Mouse (Mus musculus) MEL (cell line): ENCODE data around the gene Tes. TPM values are rescaled to one million over a fixed set of nuclear protein-coding genes. Genes with fewer than 3 reads are reported as not detected.

Experiments
- DNase-seq: peaks from one replicate; pipeline ENCODE4 v3.0.0; 2011; ENCODE audit warnings: low read depth, low spot score
- H3K27ac ChIP-seq: 2 replicates; pipeline ENCODE4 v1.5.1; 2012; ENCODE audit warnings: low read depth, mild to moderate bottlenecking, control low read depth, low read length, moderate library complexity; ENCODE audit not compliant: control insufficient read depth
- H3K27me3 ChIP-seq, 2 experiments: fragments of 150-350 bp in 1 of 2; sonication (generic) in 1 of 2; 2 replicates each; pipeline ENCODE4 v1.6.1; 2012; ENCODE audit warnings: low read length in 2 of 2, mild to moderate bottlenecking in 2 of 2, improper control_type of control experiment in 1 of 2, moderate library complexity in 1 of 2; ENCODE audit not compliant: insufficient read depth in 2 of 2, control insufficient read depth in 1 of 2
- H3K36me3 ChIP-seq, 2 experiments: 2 replicates each; pipeline ENCODE4 v1.6.1; 2012 to 2014; ENCODE audit warnings: low read length in 2 of 2, improper control_type of control experiment in 1 of 2, inconsistent platforms in 1 of 2, mild to moderate bottlenecking in 1 of 2; ENCODE audit not compliant: insufficient read depth in 2 of 2, control insufficient read depth in 1 of 2
- H3K4me1 ChIP-seq, 2 experiments: fragments of 150-350 bp in 1 of 2; sonication (generic) in 1 of 2; 2 replicates each; pipeline ENCODE4 v1.6.1; 2012; ENCODE audit warnings: low read length in 2 of 2, improper control_type of control experiment in 1 of 2, mild to moderate bottlenecking in 1 of 2; ENCODE audit not compliant: insufficient read depth in 2 of 2, control insufficient read depth in 1 of 2
- H3K4me3 ChIP-seq, 2 experiments: fragments of 150-350 bp in 1 of 2; sonication (generic) in 1 of 2; 2 replicates each; pipeline ENCODE4 v1.5.1; 2012; ENCODE audit warnings: low read depth in 2 of 2, low read length in 2 of 2, mild to moderate bottlenecking in 2 of 2, moderate library complexity in 2 of 2, control low read depth in 1 of 2, improper control_type of control experiment in 1 of 2; ENCODE audit not compliant: control insufficient read depth in 1 of 2, insufficient read depth in 1 of 2
- H3K79me2 ChIP-seq: 2 replicates; pipeline ENCODE4 v1.6.1; 2012; ENCODE audit warnings: mild to moderate bottlenecking, low read length, moderate library complexity; ENCODE audit not compliant: control insufficient read depth, poor library complexity, insufficient read depth
- H3K9ac ChIP-seq: 2 replicates; pipeline ENCODE4 v1.6.1; 2012; ENCODE audit warnings: low read depth, mild to moderate bottlenecking, control low read depth, low read length, moderate library complexity; ENCODE audit not compliant: control insufficient read depth, poor library complexity, severe bottlenecking
- H3K9me3 ChIP-seq: fragments of 150-350 bp; sonication (generic); replicated peaks from 2 replicates; pipeline ENCODE4 v1.6.1; 2012; ENCODE audit warnings: mild to moderate bottlenecking, low read length, improper control_type of control experiment, moderate library complexity; ENCODE audit not compliant: insufficient read depth
- CHD1 ChIP-seq: IDR thresholded peaks from 2 replicates; pipeline ENCODE4 v1.6.1; 2012; ENCODE audit warnings: low read depth, mild to moderate bottlenecking, inconsistent platforms, low read length, improper control_type of control experiment
- CHD2 ChIP-seq: IDR thresholded peaks from 2 replicates; pipeline ENCODE4 v1.6.1; 2011; ENCODE audit warnings: low read length, improper control_type of control experiment
- E2F4 ChIP-seq: IDR thresholded peaks from 2 replicates; pipeline ENCODE4 v1.6.1; 2011; ENCODE audit warnings: low read depth, low read length, improper control_type of control experiment, borderline replicate concordance
- ETS1 ChIP-seq: IDR thresholded peaks from 2 replicates; pipeline ENCODE4 v1.6.1; 2012; ENCODE audit warnings: low read depth, mild to moderate bottlenecking, inconsistent platforms, low read length, improper control_type of control experiment, moderate library complexity
- GABPA ChIP-seq: IDR thresholded peaks from 2 replicates; pipeline ENCODE4 v1.6.1; 2012; ENCODE audit warnings: low read depth, mild to moderate bottlenecking, inconsistent platforms, low read length, improper control_type of control experiment, moderate library complexity
- GATA1 ChIP-seq: IDR thresholded peaks from 2 replicates; pipeline ENCODE4 v1.6.1; 2011; ENCODE audit warnings: low read depth, low read length, improper control_type of control experiment
- MAFK ChIP-seq: IDR thresholded peaks from 2 replicates; pipeline ENCODE4 v1.6.1; 2011; ENCODE audit warnings: low read depth, mild to moderate bottlenecking, low read length, improper control_type of control experiment, borderline replicate concordance
- MYC ChIP-seq: IDR thresholded peaks from 2 replicates; pipeline ENCODE4 v1.6.1; 2011; ENCODE audit warnings: low read depth, mild to moderate bottlenecking, low read length, improper control_type of control experiment, moderate library complexity
- POLR2AphosphoS2 ChIP-seq: IDR thresholded peaks from 2 replicates; pipeline ENCODE4 v1.6.1; 2011; ENCODE audit warnings: low read length, improper control_type of control experiment
- RAD21 ChIP-seq: IDR thresholded peaks from 2 replicates; pipeline ENCODE4 v1.6.1; 2011; ENCODE audit warnings: mild to moderate bottlenecking, low read depth, low read length, improper control_type of control experiment
- SIN3A ChIP-seq: IDR thresholded peaks from 2 replicates; pipeline ENCODE4 v1.6.1; 2012; ENCODE audit warnings: low read length, improper control_type of control experiment, inconsistent platforms
- SMC3 ChIP-seq: IDR thresholded peaks from 2 replicates; pipeline ENCODE4 v1.6.1; 2011; ENCODE audit warnings: low read depth, low read length, improper control_type of control experiment
- TAL1 ChIP-seq: IDR thresholded peaks from 2 replicates; pipeline ENCODE4 v1.6.1; 2012; ENCODE audit warnings: mild to moderate bottlenecking, inconsistent platforms, low read length, moderate library complexity, mixed read lengths
- TBP ChIP-seq: IDR thresholded peaks from 2 replicates; pipeline ENCODE4 v1.8.0; 2011; ENCODE audit warnings: low read depth, low read length, improper control_type of control experiment
- TCF12 ChIP-seq: IDR thresholded peaks from 2 replicates; pipeline ENCODE4 v1.6.1; 2014; ENCODE audit warnings: low read depth, mild to moderate bottlenecking, inconsistent platforms, low read length, improper control_type of control experiment, moderate library complexity
- UBTF ChIP-seq: IDR thresholded peaks from 2 replicates; pipeline ENCODE4 v1.6.1; 2012; ENCODE audit warnings: low read depth, mild to moderate bottlenecking, inconsistent platforms, low read length, improper control_type of control experiment, moderate library complexity, borderline replicate concordance; ENCODE audit not compliant: insufficient read depth
- ZKSCAN1 ChIP-seq: IDR thresholded peaks from 2 replicates; pipeline ENCODE4 v1.6.1; 2012; ENCODE audit warnings: low read depth, mild to moderate bottlenecking, inconsistent platforms, low read length, improper control_type of control experiment, moderate library complexity
- ZNF384 ChIP-seq: IDR thresholded peaks from 2 replicates; pipeline ENCODE4 v1.6.1; 2012; ENCODE audit warnings: low read depth, mild to moderate bottlenecking, inconsistent platforms, low read length, improper control_type of control experiment
- polyA plus RNA-seq, 2 experiments: library from polyadenylated mRNA; stranded (reverse) in 1 of 2; unstranded in 1 of 2; fragments of >175 nt in 1 of 2; fragments of >200 nt in 1 of 2; gene quantifications; 2 replicates each; pipeline versions ENCODE4 v1.2.1 to v1.2.4; 2012; ENCODE audit warnings: low replicate concordance in 2 of 2, low read depth in 1 of 2; ENCODE audit not compliant: insufficient read length in 2 of 2, insufficient read depth in 1 of 2, missing spikeins in 1 of 2
- total RNA-seq: library from RNA; depleted of rRNA; stranded (reverse); fragments of 300-350 nt; gene quantifications from 2 replicates; pipeline ENCODE4 v1.2.3, GENCODE M21; 2012

Gene Tes
- total and polyA plus RNA-seq, 3 experiments = not detected

DNA sequence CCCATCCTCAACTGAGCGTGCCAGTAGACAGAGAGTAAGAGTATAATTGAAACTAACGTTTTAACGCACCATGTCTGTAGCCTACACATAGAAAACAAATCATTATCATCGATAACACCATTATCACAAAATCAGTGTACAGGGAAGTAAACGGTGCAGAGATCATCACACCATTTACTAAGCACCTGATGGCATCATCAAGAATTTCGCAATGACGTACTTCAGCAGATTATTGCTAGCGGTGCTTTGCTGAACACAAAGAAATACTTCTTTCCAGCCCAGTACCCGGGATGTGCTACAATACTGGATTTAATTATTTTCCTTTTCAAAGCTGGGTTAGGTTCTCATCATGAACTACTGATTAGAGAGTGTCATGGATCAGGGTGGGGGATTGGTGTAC is 12.3 kb downstream of the Tes start:
- DNase-seq = no peak
- no peak overlapping the region for H3K9ac ChIP-seq
- H3K4me3 ChIP-seq = no peak overlapping the region
- H3K27me3 ChIP-seq = no peaks in the 10 kb centered on the region
- H3K9me3 ChIP-seq = no peaks in the 10 kb centered on the region
- H3K27ac ChIP-seq = no peak overlapping the region
- TF ChIP-seq RAD21 (no peak), TBP (no peak), GABPA (no peak), E2F4 (no peak), GATA1 (no peak), MYC (no peak), ZKSCAN1 (no peak), ETS1 (no peak), TAL1 (no peak)
- H3K4me1 ChIP-seq = no peaks in the 10 kb centered on the region
- no peaks in the 10 kb centered on the region for H3K79me2 ChIP-seq
- no peaks in the 10 kb centered on the region for H3K36me3 ChIP-seq

DNA sequence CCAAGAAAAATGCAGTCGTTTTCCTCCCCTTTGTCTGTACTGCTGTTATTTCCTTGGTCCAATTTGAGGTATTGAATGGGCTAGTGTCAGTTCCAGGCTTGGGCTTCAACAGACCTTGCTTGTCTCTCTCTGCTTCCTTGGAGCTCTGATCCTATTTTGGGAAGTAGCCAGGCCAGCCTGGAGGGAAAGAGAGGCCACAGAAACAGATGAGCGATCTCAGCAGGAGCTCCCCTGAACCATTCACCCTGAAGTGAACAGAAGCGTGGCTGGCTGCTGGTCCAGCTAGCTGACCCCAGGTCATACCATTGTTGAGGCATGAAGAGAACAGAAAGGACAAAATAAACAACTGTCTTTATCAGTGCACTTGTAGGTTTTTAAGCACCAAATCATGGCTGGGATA is 12.8 kb downstream of the Tes start:
- no peaks in the 10 kb centered on the region for H3K4me1 ChIP-seq
- no peaks in the 10 kb centered on the region for H3K27me3 ChIP-seq
- H3K4me3 ChIP-seq = no peak overlapping the region
- no peaks in the 10 kb centered on the region for H3K36me3 ChIP-seq
- H3K79me2 ChIP-seq = no peaks in the 10 kb centered on the region
- no peak overlapping the region for H3K9ac ChIP-seq
- no peaks in the 10 kb centered on the region for H3K9me3 ChIP-seq
- H3K27ac ChIP-seq = no peak overlapping the region
- DNase-seq = no peak
- TF ChIP-seq SIN3A = no peak
- no peak for TF ChIP-seq CHD2
- TF ChIP-seq ZKSCAN1 = no peak
- no peak for TF ChIP-seq E2F4
- TF ChIP-seq TCF12 = no peak
- no peak for TF ChIP-seq POLR2AphosphoS2
- no peak for TF ChIP-seq CHD1
- TF ChIP-seq MYC = no peak

DNA sequence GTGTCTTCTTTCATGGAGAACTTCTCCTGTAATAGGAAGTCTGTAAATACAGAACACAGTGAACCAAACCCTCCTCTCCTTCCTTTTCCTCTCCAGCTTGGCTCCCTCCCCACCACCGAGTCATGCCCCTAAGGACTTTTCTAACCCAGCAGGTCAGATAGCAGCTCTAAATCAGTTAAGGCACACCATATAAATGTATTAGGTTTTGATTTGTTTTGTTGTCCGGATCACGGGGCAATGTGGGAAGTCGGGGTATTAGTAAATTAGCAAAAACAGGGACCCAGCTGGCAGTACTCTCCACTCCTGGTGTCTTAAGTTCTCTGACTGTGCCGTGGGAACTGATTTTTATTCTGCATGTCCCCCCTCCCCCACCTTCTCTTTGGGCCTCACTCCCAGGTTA is 14.4 kb downstream of the Tes start:
- TF ChIP-seq SMC3 (no peak), TCF12 (no peak), ZNF384 (no peak), UBTF (no peak), MAFK (no peak)
- Histone ChIP-seq H3K4me1 (no peaks in the 10 kb centered on the region), H3K79me2 (no peaks in the 10 kb centered on the region), H3K9ac (no peak overlapping the region), H3K27me3 (no peaks in the 10 kb centered on the region), H3K27ac (no peak overlapping the region), H3K9me3 (no peaks in the 10 kb centered on the region), H3K4me3 (no peak overlapping the region), H3K36me3 (no peaks in the 10 kb centered on the region)
- no peak for DNase-seq
